Mouse (Mus musculus): ENCODE measurements at regions not wholly inside any gene's neighbourhood (a gene's known extent, or its start where the extent isn't known, plus 50 kb on each side); places are given as distances from the start of the nearest gene placed in this dataset.

GRCm38 (mm10) chr2:178668451-178668850, 238.1 kb downstream of the Cdh26 start:
- DNase-seq, result peak; percentile 53 to 79

- DNase-seq, result no peak
Observed at GRCm38 (mm10) chr2:178670952-178671351, 240.6 kb downstream of the Cdh26 start.

- DNase-seq, result no peak
Observed at GRCm38 (mm10) chr2:178673621-178674020, 243.3 kb downstream of the Cdh26 start.

GRCm38 (mm10) chr2:178674621-178675020, 244.3 kb downstream of the Cdh26 start:
- DNase-seq, result no peak

GRCm38 (mm10) chr2:178676970-178677369, 246.6 kb downstream of the Cdh26 start:
- peak in 1 of 2 experiments; percentile 22 for DNase-seq

GRCm38 (mm10) chr2:178680368-178680767, 250.0 kb downstream of the Cdh26 start:
- DNase-seq, result peak in 1 of 2 experiments; percentile 8

GRCm38 (mm10) chr2:178684026-178684958, 254.0 kb downstream of the Cdh26 start:
- DNase-seq, result peak; percentile 61 to 65

GRCm38 (mm10) chr2:178685211-178685610, 254.9 kb downstream of the Cdh26 start:
- no peak for DNase-seq

GRCm38 (mm10) chr2:178686167-178686601, 255.9 kb downstream of the Cdh26 start:
- no peak for DNase-seq

- no peak for DNase-seq
Observed at GRCm38 (mm10) chr2:178688586-178688985, 258.3 kb downstream of the Cdh26 start.

GRCm38 (mm10) chr2:178691190-178691864, 261.0 kb downstream of the Cdh26 start:
- DNase-seq, result peak; percentile 15 to 33

- no peak for DNase-seq
Observed at GRCm38 (mm10) chr2:178691865-178692228, 261.5 kb downstream of the Cdh26 start.

GRCm38 (mm10) chr2:178692231-178692630, 261.9 kb downstream of the Cdh26 start:
- no peak for DNase-seq

GRCm38 (mm10) chr2:178698648-178699047, 268.3 kb downstream of the Cdh26 start:
- DNase-seq, result peak; percentile 52 to 64

- DNase-seq, result no peak
Observed at GRCm38 (mm10) chr2:178700825-178701224, 270.5 kb downstream of the Cdh26 start.

- no peak for DNase-seq
Observed at GRCm38 (mm10) chr2:178704510-178704909, 274.2 kb downstream of the Cdh26 start.

GRCm38 (mm10) chr2:178708649-178709048, 278.3 kb downstream of the Cdh26 start:
- DNase-seq, result no peak

- no peak for DNase-seq
Observed at GRCm38 (mm10) chr2:178709192-178709881, 279.0 kb downstream of the Cdh26 start.

- DNase-seq, result no peak
Observed at GRCm38 (mm10) chr2:178710001-178710400, 279.7 kb downstream of the Cdh26 start.

- no peak for DNase-seq
Observed at GRCm38 (mm10) chr2:178711587-178712080, 281.3 kb downstream of the Cdh26 start.

- no peak for DNase-seq
Observed at GRCm38 (mm10) chr2:178712391-178712892, 282.1 kb downstream of the Cdh26 start.

GRCm38 (mm10) chr2:178715500-178716245, 285.3 kb downstream of the Cdh26 start:
- DNase-seq, result no peak
